Mouse (Mus musculus) ES-E14 (cell line): ENCODE results near the gene Ebf1. TPM values are rescaled to one million over a fixed set of nuclear protein-coding genes. Genes with fewer than 3 reads are reported as not detected.

Experiments
- DNase-seq: peaks from one replicate; pipeline ENCODE4 v3.0.0-alpha.2; 2013; ENCODE audit warnings: low read depth, low spot score
- H3K27ac ChIP-seq: 2 replicates; pipeline ENCODE4 v1.5.1; 2012; ENCODE audit warnings: low read depth, mild to moderate bottlenecking, low read length, moderate library complexity, mixed read lengths; ENCODE audit not compliant: poor library complexity, insufficient read depth, severe bottlenecking
- H3K36me3 ChIP-seq: 2 replicates; pipeline ENCODE4 v1.6.1; 2012; ENCODE audit warnings: mild to moderate bottlenecking, low read length, moderate library complexity, mixed read lengths; ENCODE audit not compliant: control insufficient read depth, poor library complexity, insufficient read depth, severe bottlenecking
- H3K4me1 ChIP-seq, 2 experiments: fragments of 150-350 bp in 1 of 2; sonication (generic) in 1 of 2; 2 replicates each; pipeline ENCODE4 v1.6.1; 2012; ENCODE audit warnings: low read length in 2 of 2, mild to moderate bottlenecking in 1 of 2, mixed read lengths in 1 of 2; ENCODE audit not compliant: control insufficient read depth in 2 of 2, insufficient read depth in 2 of 2, poor library complexity in 1 of 2
- H3K4me3 ChIP-seq, 2 experiments: fragments of 150-350 bp in 1 of 2; sonication (generic) in 1 of 2; 2 replicates each; pipeline ENCODE4 v1.5.1; 2012; ENCODE audit warnings: low read length in 2 of 2, low read depth in 1 of 2, mild to moderate bottlenecking in 1 of 2, mixed read lengths in 1 of 2; ENCODE audit not compliant: insufficient read depth in 1 of 2, poor library complexity in 1 of 2, severe bottlenecking in 1 of 2
- H3K9ac ChIP-seq: 2 replicates; pipeline ENCODE4 v1.6.1; 2012; ENCODE audit warnings: low read depth, mild to moderate bottlenecking, low read length, mixed read lengths; ENCODE audit not compliant: poor library complexity, insufficient read depth, severe bottlenecking
- H3K9me3 ChIP-seq: fragments of 150-350 bp; sonication (generic); 2 replicates; pipeline ENCODE4 v1.6.1; 2012; ENCODE audit warnings: low read depth, mild to moderate bottlenecking, low read length; ENCODE audit not compliant: control insufficient read depth, insufficient read depth
- CHD2 ChIP-seq: IDR thresholded peaks from 2 replicates; pipeline ENCODE4 v1.6.1; 2014; ENCODE audit warnings: mild to moderate bottlenecking, low read depth, low read length, inconsistent platforms
- HCFC1 ChIP-seq: IDR thresholded peaks from 2 replicates; pipeline ENCODE4 v1.6.1; 2012; ENCODE audit warnings: low read length, inconsistent platforms, borderline replicate concordance; ENCODE audit not compliant: insufficient read depth
- MAFK ChIP-seq: IDR thresholded peaks from 2 replicates; pipeline ENCODE4 v1.6.1; 2014; ENCODE audit warnings: mild to moderate bottlenecking, low read depth, low read length, inconsistent platforms; ENCODE audit not compliant: insufficient read depth
- ZC3H11A ChIP-seq: IDR thresholded peaks from 2 replicates; pipeline ENCODE4 v1.6.1; 2012; ENCODE audit warnings: low read depth, mild to moderate bottlenecking, inconsistent platforms, low read length, borderline replicate concordance
- ZNF384 ChIP-seq: IDR thresholded peaks from 2 replicates; pipeline ENCODE4 v1.6.1; 2012; ENCODE audit warnings: low read depth, low read length, inconsistent platforms
- in situ Hi-C, 2 experiments: fragments of 600-800 bp; cut with MboI; formaldehyde crosslinking; loops; one replicate each; pipeline ENCODE4 v1.15.1; 2025; ENCODE audit warnings: low sequenced_read_pairs in 2 of 2, inconsistent platforms in 1 of 2; ENCODE audit not compliant: unreplicated experiment in 2 of 2
- total RNA-seq: library from RNA; depleted of rRNA; stranded (reverse); fragments of 300-350 nt; gene quantifications from 2 replicates; pipeline ENCODE4 v1.2.3, GENCODE M21; 2012

The Ebf1 gene
- total RNA-seq, 1 experiment: 3.2 TPM

DNA sequence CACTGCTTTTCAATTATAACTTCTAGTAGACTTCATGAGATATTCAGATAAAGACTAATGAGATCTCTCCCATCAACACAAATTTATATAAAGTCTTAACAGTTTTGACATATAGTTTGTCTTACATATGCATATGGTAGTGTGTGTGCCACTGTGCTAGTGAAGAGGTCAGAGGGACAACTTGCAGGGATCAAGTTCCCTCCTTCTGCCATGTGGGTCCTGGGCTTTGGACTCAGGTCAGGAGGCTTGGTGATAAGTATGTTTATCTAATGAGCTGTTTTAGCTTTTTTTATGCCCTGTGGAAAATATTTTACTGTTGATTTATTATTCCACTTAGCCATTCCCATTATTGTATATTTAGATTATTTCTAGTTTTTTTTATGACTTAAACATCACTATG, 93.7 kb downstream of the Ebf1 start:
- Histone ChIP-seq H3K4me1 (peaks cover 9 to 14% of the 10 kb centered on the region in 2 experiments), H3K9me3 (no peaks in the 10 kb centered on the region), H3K9ac (no peak overlapping the region), H3K4me3 (no peak overlapping the region), H3K27ac (no peak overlapping the region), H3K36me3 (no peaks in the 10 kb centered on the region)
- TF ChIP-seq ZNF384: no peak
- TF ChIP-seq ZC3H11A: no peak
- no peak for TF ChIP-seq MAFK
- TF ChIP-seq CHD2: no peak
- TF ChIP-seq HCFC1: no peak
- no peak for DNase-seq
- in situ Hi-C loops: no loop called here

DNA sequence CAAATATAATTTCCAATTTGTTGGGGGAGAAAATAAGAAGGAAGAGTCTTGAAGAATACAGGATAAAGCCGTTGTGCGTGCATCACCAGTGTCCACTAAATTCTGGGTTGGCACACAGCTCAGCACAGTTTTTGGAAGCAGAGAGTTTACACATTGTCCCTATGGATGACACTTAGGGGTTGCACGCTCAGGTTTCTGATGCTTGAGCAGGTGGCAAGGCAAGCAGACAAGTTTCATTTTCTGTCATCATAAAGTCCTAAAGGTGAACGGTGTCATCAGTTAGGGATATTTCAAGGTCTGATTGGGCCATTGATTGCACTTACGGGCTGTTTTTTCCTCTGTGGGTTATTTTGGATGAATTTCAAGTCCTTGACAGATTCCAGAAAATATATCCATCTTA, 97.1 kb downstream of the Ebf1 start:
- in situ Hi-C loops: no loop called here
- H3K36me3 ChIP-seq: no peaks in the 10 kb centered on the region
- H3K4me3 ChIP-seq: no peak overlapping the region
- no peak for TF ChIP-seq ZC3H11A
- peaks cover 6 to 7% of the 10 kb centered on the region in 2 experiments; a peak in 2 of 4 replicates for H3K4me1 ChIP-seq
- DNase-seq: no peak
- H3K9ac ChIP-seq: no peak overlapping the region
- no peak overlapping the region for H3K27ac ChIP-seq
- no peaks in the 10 kb centered on the region for H3K9me3 ChIP-seq

DNA sequence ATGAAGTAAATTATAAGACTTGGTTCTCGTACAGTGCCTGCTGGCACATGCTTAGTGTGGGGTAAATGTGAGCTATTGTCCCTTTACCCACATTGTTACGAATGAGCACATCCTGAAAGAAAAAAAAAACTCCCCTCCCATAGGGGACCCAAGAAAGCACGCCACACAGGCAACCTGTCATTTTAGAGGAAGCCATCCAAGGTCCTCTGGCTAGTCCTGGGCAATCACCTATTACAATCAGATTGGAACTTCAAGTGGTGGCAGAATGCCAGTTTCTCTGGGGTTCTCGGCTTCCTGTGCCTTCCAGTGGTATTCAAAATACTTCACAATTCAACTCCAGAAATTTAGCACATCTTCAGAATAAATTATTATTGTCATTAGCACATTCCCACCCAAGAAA, 98.7 kb downstream of the Ebf1 start:
- in situ Hi-C loops: no loop called here
- H3K9ac ChIP-seq: no peak overlapping the region
- H3K4me1 ChIP-seq: no peaks in the 10 kb centered on the region
- no peak for TF ChIP-seq HCFC1
- H3K27ac ChIP-seq: no peak overlapping the region
- H3K9me3 ChIP-seq: no peaks in the 10 kb centered on the region
- no peak for DNase-seq
- H3K4me3 ChIP-seq: no peak overlapping the region
- H3K36me3 ChIP-seq: no peaks in the 10 kb centered on the region

DNA sequence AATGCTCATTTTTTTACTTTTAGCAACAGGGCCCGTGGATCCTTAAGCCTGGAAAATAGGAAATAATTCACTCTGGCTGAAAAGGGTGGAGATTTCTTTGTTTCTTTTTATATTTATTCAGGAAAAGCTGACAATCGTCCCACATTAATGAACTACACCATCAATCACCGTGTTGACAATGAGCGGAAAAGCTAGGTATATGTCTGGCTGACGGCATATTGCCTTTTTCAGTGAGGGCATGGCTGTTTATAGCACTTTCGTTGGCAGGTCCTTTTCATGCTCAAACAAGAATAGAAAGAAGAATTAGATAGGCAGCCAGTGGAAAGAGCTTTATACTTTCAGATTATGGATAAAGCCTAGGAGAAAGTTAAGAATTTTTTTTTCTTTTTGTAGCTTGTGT, 99.8 kb downstream of the Ebf1 start:
- Histone ChIP-seq H3K36me3 (no peaks in the 10 kb centered on the region), H3K4me1 (no peaks in the 10 kb centered on the region), H3K9ac (no peak overlapping the region), H3K27ac (no peak overlapping the region), H3K4me3 (no peak overlapping the region), H3K9me3 (no peaks in the 10 kb centered on the region)
- TF ChIP-seq ZC3H11A (no peak), ZNF384 (no peak), MAFK (no peak), HCFC1 (no peak), CHD2 (no peak)
- no peak for DNase-seq
- in situ Hi-C loops: no loop called here

DNA sequence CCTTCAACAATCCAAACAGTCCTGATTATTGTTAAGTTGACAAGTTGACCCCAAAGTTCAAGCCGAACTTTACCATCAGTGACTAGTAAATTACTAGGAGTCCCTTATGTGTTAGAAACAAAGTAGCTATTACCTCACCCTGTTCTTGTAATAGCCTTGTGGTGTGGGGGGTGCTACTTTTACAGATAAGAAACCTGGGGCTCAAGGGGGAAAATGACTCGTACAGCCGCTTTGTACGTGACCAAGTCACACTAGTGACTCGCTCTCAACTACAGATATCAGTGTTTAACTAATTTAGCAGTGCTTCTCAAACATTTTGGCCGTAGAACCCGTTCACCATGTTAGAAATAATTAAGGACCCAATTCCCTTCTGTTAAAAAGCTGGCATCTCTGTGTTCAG, 100.5 kb downstream of the Ebf1 start:
- no peaks in the 10 kb centered on the region for H3K4me1 ChIP-seq
- in situ Hi-C loops: no loop called here
- no peak overlapping the region for H3K27ac ChIP-seq
- H3K9ac ChIP-seq: no peak overlapping the region
- no peak for TF ChIP-seq MAFK
- no peak for TF ChIP-seq ZNF384
- no peak for TF ChIP-seq CHD2
- TF ChIP-seq HCFC1: no peak
- no peak for TF ChIP-seq ZC3H11A
- DNase-seq: no peak
- H3K36me3 ChIP-seq: no peaks in the 10 kb centered on the region
- no peaks in the 10 kb centered on the region for H3K9me3 ChIP-seq
- H3K4me3 ChIP-seq: no peak overlapping the region
